Mouse (Mus musculus) liver, postnatal 0 days (tissue): ENCODE results near the gene Ric8b.

ENCODE experiments used
- CTCF ChIP-seq: sonication (generic); IDR thresholded peaks from 2 replicates; pipeline ENCODE4 v1.5.1; 2016; ENCODE audit warnings: antibody characterized with exemption, low read depth
- EP300 ChIP-seq: IDR thresholded peaks from 2 replicates; pipeline ENCODE4 v1.6.1; 2016; ENCODE audit warnings: antibody characterized with exemption, low read depth, mild to moderate bottlenecking

GRCm38 (mm10) chr10:84903307-84903706 is 14.1 kb upstream of the Ric8b start:
- TF ChIP-seq CTCF (no peak), EP300 (no peak)
